Mouse (Mus musculus): ENCODE measurements around the gene Ott.
"Not testable (repeated sequence)": the region's sequence is repeated elsewhere in the genome, so short reads cannot be mapped to it uniquely, and the experiment has no call there.

The Ott gene

DNA sequence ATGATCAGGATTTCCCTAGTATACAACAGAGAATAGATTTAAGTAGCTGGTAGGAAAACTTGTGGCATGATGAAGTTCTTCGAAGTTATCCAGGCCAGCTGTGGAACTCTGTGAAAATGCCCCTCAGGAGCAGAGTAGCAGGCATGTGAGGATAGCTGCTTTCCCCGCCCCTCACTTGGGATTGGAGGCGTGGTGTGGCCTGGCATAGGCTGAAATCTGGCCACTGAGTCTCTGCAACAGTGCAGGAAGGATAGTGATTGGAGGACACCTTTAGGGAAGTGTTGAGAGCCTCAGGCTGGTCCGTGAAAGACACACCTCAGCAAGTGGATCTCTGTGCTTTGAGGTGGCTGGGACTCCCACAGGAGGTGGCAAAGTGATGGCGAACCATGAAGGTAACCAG is at the start of gene Ott:
Gene Ott (plus strand): TSS at position 301 of the 400 bp plus-strand sequence.
- in situ Hi-C loops (cut with MseI, MboI): not testable (repeated sequence)
